Mouse (Mus musculus) forebrain, embryonic 10.5 days (tissue): ENCODE results near the gene Nfkb1. TPM values are rescaled to one million over a fixed set of nuclear protein-coding genes. Genes with fewer than 3 reads are reported as not detected.

Source experiments
- DNase-seq: peaks from one replicate; pipeline ENCODE4 v3.0.0-alpha.2; 2017; ENCODE audit warnings: low spot score; ENCODE audit errors: extremely low spot score
- H3K27ac ChIP-seq: fragments of 300-500 bp; sonication (generic); 2 replicates; pipeline ENCODE4 v1.5.1; 2016; ENCODE audit warnings: mild to moderate bottlenecking
- H3K27me3 ChIP-seq: fragments of 300-500 bp; sonication (generic); 2 replicates; pipeline ENCODE4 v1.6.1; 2016; ENCODE audit warnings: mild to moderate bottlenecking; ENCODE audit not compliant: poor library complexity, severe bottlenecking
- H3K36me3 ChIP-seq: fragments of 300-500 bp; sonication (generic); replicated peaks from 2 replicates; pipeline ENCODE4 v1.6.1; 2016; ENCODE audit warnings: mild to moderate bottlenecking, moderate library complexity
- H3K4me1 ChIP-seq: fragments of 300-500 bp; sonication (generic); 2 replicates; pipeline ENCODE4 v1.6.1; 2016
- H3K4me3 ChIP-seq: fragments of 300-500 bp; sonication (generic); 2 replicates; pipeline ENCODE4 v1.5.1; 2016; ENCODE audit warnings: mild to moderate bottlenecking, moderate library complexity
- H3K9me3 ChIP-seq: fragments of 300-500 bp; sonication (generic); 2 replicates; pipeline ENCODE4 v1.6.1; 2016; ENCODE audit warnings: mild to moderate bottlenecking, moderate library complexity
- WGBS: fragments of 180-500 bp; shearing (Covaris S2); methylation state at CpG from one replicate; pipeline ENCODE4 v1.1.7; 2016; 5-methylcytosine and 5-hydroxymethylcytosine counted together
- polyA plus RNA-seq: library from polyadenylated mRNA; unstranded; fragments of >200 nt; fragmentation: Nextera tagmentation; extraction: Ambion mirVana; gene quantifications from 2 replicates; pipeline ENCODE4 v1.2.1, GENCODE M21; 2016

Gene Nfkb1
- polyA plus RNA-seq, 1 experiment from 2014 or later: 12.8 TPM

GRCm38 (mm10) chr3:135690568-135691190 is 668 bp downstream of the Nfkb1 start:
- WGBS: under 1% methylated on average over 47 of the region's 47 CpGs
- H3K9me3 ChIP-seq: peaks cover 11% of the 10 kb centered on the region
- H3K36me3 ChIP-seq: peaks cover 18% of the 10 kb centered on the region
- peak; percentile 66 for DNase-seq
- peaks cover 43% of the 10 kb centered on the region for H3K4me1 ChIP-seq
- H3K4me3 ChIP-seq: peak overlapping the region; percentile 90
- H3K27ac ChIP-seq: peak overlapping the region; percentile 98
- peaks cover 9% of the 10 kb centered on the region for H3K27me3 ChIP-seq

- H3K27ac ChIP-seq: peak overlapping the region; percentile 98
- H3K4me3 ChIP-seq: peak overlapping the region; percentile 90
- H3K9me3 ChIP-seq: peaks cover 11% of the 10 kb centered on the region
- DNase-seq: no peak
- peaks cover 18% of the 10 kb centered on the region for H3K36me3 ChIP-seq
- peaks cover 43% of the 10 kb centered on the region for H3K4me1 ChIP-seq
- WGBS: 65% methylated on average over 10 of the region's 10 CpGs
- H3K27me3 ChIP-seq: peaks cover 9% of the 10 kb centered on the region
Measured at GRCm38 (mm10) chr3:135689773-135690567, 1.4 kb downstream of the Nfkb1 start.

DNA sequence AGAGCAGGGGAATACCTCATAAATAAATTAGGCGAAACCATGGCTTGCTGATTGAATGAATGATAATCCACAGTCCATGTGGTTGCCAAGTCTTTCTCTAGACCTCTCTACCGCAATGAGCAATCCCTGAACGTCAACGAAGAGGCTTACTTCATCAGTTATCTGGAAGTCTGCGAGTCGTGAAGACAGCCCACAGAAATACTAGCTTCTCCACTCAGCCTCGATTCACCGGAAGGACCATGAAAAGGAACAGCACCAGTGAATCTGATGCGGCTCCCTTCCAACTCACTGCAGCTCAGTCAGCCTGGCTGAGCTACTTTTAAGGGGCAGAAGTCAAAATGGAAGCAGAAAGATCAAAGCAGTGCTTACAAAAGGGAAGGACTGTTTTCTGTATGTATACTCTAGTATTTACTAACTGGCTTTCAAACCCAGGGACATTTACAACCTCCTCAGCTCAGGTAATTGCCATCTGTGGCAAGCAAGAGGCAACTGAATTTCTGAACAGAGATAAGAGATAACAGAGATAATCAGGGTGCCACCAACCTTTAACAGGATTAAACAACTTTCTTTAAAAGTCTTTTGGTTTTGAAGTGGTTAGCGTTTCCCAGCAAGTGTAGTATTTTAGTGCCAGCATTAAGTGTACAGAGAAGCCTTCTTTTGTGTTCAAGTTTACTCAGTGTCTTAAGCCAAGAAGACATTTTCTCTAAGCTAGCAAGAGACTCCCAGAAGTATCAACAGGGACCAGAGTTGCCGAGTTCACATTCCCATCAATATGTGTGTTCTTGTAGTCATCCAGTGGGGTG is 2.2 kb downstream of the Nfkb1 start:
- H3K4me3 ChIP-seq: no peak overlapping the region
- peaks cover 43% of the 10 kb centered on the region for H3K4me1 ChIP-seq
- no peak overlapping the region for H3K27ac ChIP-seq
- peaks cover 18% of the 10 kb centered on the region for H3K36me3 ChIP-seq
- WGBS: 86% methylated on average over 11 of the region's 11 CpGs
- H3K9me3 ChIP-seq: peaks cover 11% of the 10 kb centered on the region
- no peak for DNase-seq
- H3K27me3 ChIP-seq: peaks cover 9% of the 10 kb centered on the region

GRCm38 (mm10) chr3:135687965-135688364 is 3.4 kb downstream of the Nfkb1 start:
- Histone ChIP-seq H3K27me3 (no peaks in the 10 kb centered on the region), H3K4me3 (no peak overlapping the region), H3K4me1 (peaks cover 39% of the 10 kb centered on the region), H3K9me3 (peaks cover 11% of the 10 kb centered on the region), H3K27ac (no peak overlapping the region), H3K36me3 (peaks cover 18% of the 10 kb centered on the region)
- DNase-seq: no peak
- 73% methylated on average over 9 of the region's 9 CpGs for WGBS

GRCm38 (mm10) chr3:135686419-135686818 is 4.9 kb downstream of the Nfkb1 start:
- Histone ChIP-seq H3K4me3 (no peak overlapping the region), H3K36me3 (peaks cover 18% of the 10 kb centered on the region), H3K27me3 (no peaks in the 10 kb centered on the region), H3K4me1 (peaks cover 36% of the 10 kb centered on the region), H3K9me3 (peaks cover 11% of the 10 kb centered on the region), H3K27ac (no peak overlapping the region)
- 73% methylated on average over 5 of the region's 5 CpGs for WGBS
- no peak for DNase-seq

- Histone ChIP-seq H3K9me3 (peaks cover 8% of the 10 kb centered on the region), H3K36me3 (peaks cover 8% of the 10 kb centered on the region), H3K4me3 (no peak overlapping the region), H3K27ac (no peak overlapping the region), H3K27me3 (no peaks in the 10 kb centered on the region), H3K4me1 (peaks cover 16% of the 10 kb centered on the region)
- no peak for DNase-seq
- WGBS: 83% methylated on average over 6 of the region's 6 CpGs
Measured at GRCm38 (mm10) chr3:135683275-135683674, 8.1 kb downstream of the Nfkb1 start.

GRCm38 (mm10) chr3:135682240-135682639 is 9.1 kb downstream of the Nfkb1 start:
- no peak for DNase-seq
- Histone ChIP-seq H3K4me1 (peaks cover 16% of the 10 kb centered on the region), H3K36me3 (no peaks in the 10 kb centered on the region), H3K27me3 (no peaks in the 10 kb centered on the region), H3K27ac (peak overlapping the region; percentile 25; the same call in 1 of the 2 replicates), H3K4me3 (no peak overlapping the region), H3K9me3 (no peaks in the 10 kb centered on the region)
- WGBS: 15% methylated on average over 3 of the region's 3 CpGs

DNA sequence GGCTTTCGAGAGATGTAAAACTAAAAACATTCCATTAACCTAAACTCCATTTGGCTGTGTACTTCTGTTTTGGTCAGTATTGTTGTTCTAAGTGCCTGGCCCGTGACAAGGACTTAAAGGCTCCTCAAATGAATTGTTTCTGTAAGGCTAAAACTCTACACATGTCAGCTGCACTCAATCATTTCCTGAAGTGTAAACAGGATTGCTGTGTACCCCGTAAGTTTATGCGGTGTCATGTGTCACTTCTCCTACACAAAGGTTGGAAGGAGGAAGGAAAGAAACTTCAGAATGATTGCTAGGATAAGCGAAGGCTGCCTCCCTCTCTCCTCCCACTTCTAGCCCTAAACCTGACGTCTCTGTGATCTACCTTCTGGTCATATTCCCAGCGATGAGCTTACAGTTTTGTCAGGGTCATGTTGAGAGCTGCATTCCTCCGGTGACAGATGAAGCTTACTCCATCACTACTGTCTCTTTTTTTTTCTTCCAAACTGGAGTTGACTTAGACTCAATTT is 10.0 kb downstream of the Nfkb1 start:
- WGBS: 75% methylated on average over 8 of the region's 8 CpGs

DNA sequence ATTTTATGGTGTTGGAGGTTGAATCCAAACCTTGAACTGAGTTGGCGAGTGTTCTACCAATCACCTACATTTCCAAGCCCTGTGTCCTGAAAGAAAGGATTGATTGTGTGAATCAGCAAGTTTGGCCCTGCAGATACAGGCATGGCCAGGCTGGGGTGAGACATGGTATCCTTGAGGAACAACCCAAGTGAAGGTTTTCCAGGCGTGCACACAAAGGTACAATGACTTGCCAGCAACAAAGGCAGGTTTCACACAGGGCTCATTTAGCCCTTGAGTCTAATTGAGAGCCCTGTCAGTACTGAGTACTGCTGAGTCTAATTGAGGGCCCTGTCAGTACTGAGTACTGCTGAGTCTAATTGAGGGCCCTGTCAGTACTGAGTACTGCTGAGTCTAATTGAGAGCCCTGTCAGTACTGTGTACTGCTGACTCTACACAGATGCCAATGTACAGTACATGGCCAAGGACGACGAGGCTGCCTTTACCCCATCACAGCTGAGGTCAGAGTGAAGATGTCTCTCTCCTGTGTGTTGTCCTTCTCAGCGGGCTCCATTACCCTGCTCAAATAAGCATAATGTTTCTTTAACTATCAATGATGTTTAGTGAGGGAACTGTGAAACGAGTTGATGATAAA is 11.0 kb downstream of the Nfkb1 start:
- Histone ChIP-seq H3K27ac (no peak overlapping the region), H3K36me3 (no peaks in the 10 kb centered on the region), H3K9me3 (no peaks in the 10 kb centered on the region), H3K4me1 (peaks cover 21% of the 10 kb centered on the region), H3K27me3 (no peaks in the 10 kb centered on the region), H3K4me3 (no peak overlapping the region)
- 86% methylated on average over 6 of the region's 6 CpGs for WGBS
- DNase-seq: no peak

More for the DNA sequence above, 10.0 kb downstream of the Nfkb1 start:
- no peaks in the 10 kb centered on the region for H3K27me3 ChIP-seq
- peaks cover 16% of the 10 kb centered on the region for H3K4me1 ChIP-seq
- H3K9me3 ChIP-seq: no peaks in the 10 kb centered on the region
- no peak for DNase-seq
- H3K4me3 ChIP-seq: no peak overlapping the region
- H3K36me3 ChIP-seq: no peaks in the 10 kb centered on the region
- no peak overlapping the region for H3K27ac ChIP-seq

DNA sequence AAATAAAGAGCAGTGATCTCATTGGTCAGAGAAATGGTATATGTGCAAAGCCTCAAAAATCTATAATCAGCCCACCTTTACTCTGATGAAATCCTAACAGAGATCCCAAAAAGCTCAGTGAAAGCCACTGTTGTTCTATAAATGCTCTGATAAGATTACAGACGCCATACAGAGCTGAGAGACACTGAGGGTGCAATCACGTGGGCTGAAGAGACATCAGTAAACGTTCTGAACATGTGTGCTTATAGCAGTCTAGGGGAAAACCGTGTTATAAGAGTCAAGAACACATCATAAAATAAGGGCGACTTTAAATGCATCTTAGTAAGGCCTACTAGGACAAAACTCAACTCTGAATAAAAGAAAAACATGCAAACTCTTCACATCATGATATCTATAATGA is 14.3 kb downstream of the Nfkb1 start:
- H3K27me3 ChIP-seq: no peaks in the 10 kb centered on the region
- no peak for DNase-seq
- H3K9me3 ChIP-seq: no peaks in the 10 kb centered on the region
- peaks cover 25% of the 10 kb centered on the region for H3K4me1 ChIP-seq
- H3K27ac ChIP-seq: no peak overlapping the region
- H3K36me3 ChIP-seq: no peaks in the 10 kb centered on the region
- 87% methylated on average over 5 of the region's 5 CpGs for whole genome bisulfite sequencing
- H3K4me3 ChIP-seq: no peak overlapping the region

DNA sequence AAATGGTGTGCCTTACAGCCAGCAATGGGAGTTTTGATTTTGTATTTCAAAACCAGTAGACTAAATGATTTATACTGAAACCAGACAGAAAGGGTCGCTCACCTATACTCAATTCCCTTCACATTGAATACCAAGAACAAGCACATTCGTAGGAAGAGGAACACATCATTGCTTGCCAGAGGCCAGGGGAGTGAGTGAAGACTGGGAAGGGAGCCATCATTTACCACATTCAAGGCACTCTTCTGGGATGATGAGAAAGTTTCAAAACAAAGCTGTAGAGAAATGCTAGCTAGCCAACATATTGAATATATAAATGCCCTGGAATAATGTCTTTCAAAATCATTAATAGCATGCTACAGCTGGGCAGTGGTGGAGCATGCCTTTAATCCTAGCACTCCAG is 15.0 kb downstream of the Nfkb1 start:
- no peak overlapping the region for H3K4me3 ChIP-seq
- H3K4me1 ChIP-seq: peaks cover 22% of the 10 kb centered on the region
- DNase-seq: no peak
- H3K27me3 ChIP-seq: no peaks in the 10 kb centered on the region
- H3K9me3 ChIP-seq: no peaks in the 10 kb centered on the region
- no peak overlapping the region for H3K27ac ChIP-seq
- WGBS: 94% methylated on average over 2 of the region's 2 CpGs
- H3K36me3 ChIP-seq: no peaks in the 10 kb centered on the region

DNA sequence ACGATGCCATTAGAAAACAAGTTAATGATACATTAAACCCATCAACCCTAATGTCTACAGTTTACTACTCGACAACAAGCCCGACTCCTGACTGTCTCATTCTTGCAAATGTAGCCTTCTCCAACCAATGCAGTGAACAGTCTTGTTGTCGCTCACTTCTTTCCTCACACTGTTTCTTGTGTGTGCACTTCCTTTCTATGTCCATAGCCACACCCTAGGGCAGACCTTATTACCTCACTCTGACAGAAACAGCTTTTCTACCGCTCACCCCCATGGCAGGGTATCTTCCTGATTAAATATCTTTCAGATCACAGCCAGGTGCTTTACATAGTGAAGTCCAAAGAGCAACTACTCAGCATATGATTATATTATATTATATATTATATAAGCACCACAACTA is 15.9 kb downstream of the Nfkb1 start:
- peaks cover 22% of the 10 kb centered on the region for H3K4me1 ChIP-seq
- no peaks in the 10 kb centered on the region for H3K9me3 ChIP-seq
- no peaks in the 10 kb centered on the region for H3K36me3 ChIP-seq
- 83% methylated on average over 5 of the region's 5 CpGs for WGBS
- no peak for DNase-seq
- H3K27ac ChIP-seq: no peak overlapping the region
- no peaks in the 10 kb centered on the region for H3K27me3 ChIP-seq
- no peak overlapping the region for H3K4me3 ChIP-seq
